Mouse (Mus musculus): ENCODE data around the gene Ube2c. TPM values are rescaled to one million over a fixed set of nuclear protein-coding genes. Genes with fewer than 3 reads are reported as not detected.

The Ube2c gene
- polyA plus RNA-seq, 1 experiment from 2014 or later, result 311 TPM

DNA sequence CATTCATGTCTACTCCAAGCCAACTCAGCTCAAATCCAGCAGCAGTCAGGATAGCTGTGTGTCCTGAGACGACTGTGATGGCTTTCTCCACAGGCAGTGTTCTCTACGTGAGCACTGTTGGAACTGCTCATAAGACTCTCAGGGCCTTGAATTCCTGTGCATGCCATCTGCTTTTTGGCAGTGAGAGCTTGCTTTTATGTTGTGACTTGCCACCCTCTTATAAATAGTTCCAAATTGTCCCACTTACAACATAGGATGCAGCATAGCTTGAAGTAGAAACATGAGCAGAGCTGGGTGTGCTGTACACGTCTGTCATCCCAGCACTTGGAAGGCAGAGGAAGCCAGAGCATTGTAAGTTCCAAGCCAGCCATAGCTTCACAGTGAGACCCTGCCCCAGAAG lies 3.9 kb upstream of the Ube2c start:
- H3K27ac ChIP-seq, result no peak overlapping the region
- H3K4me1 ChIP-seq, result peaks cover 11% of the 10 kb centered on the region
- H3K9ac ChIP-seq, result no peak overlapping the region
- no peaks in the 10 kb centered on the region for H3K27me3 ChIP-seq
- ATAC-seq (ENCODE audit: insufficient number of reproducible peaks, low FRiP score, low TSS enrichment, low read depth), result no peak
- peaks cover 70% of the 10 kb centered on the region for H3K36me3 ChIP-seq
- no peaks in the 10 kb centered on the region for H3K9me3 ChIP-seq
- 74% methylated on average over 3 of the region's 3 CpGs for WGBS
- no peak overlapping the region for H3K4me2 ChIP-seq
- H3K4me3 ChIP-seq, result no peak overlapping the region

DNA sequence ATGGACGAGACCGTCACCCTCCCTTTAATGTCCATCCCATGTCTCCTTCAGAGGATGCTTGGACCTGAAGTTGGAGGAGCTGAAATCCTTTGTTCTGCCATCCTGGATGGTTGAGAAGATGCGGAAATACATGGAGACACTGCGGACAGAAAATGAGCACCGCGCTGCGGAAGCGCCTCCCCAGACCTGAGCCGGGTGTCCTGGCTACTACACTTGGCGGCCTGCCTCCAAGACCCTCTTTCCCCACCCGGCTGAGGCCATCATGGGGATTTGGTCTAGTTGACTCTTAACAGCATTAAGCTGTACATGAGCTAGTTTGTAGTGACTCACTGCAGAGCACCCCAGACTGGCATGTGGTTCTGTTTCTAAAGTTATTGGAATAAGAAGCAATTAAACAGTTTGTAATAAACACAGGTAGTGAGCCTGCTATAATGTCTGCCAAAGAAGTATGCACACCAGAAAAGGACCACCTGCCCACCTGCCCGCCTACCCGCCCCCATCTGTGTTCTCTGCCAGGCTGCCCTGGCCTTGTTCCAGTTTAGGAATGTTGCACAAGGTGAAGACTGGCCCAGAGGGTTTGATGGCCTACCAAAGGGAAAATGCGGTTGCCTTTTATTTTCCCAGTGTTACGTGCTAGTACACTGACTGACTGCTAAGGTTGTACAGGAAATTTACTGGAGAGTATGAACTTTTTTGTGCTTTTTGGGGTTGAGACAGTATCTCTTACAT lies 1.7 kb upstream of the Ube2c start:
- no peak overlapping the region for H3K4me3 ChIP-seq
- ATAC-seq (ENCODE audit: insufficient number of reproducible peaks, low FRiP score, low TSS enrichment, low read depth), result no peak
- no peak overlapping the region for H3K9ac ChIP-seq
- 0 out of 2 replicates have a peak overlapping the region, but pooled peaks have one; percentile 33 for H3K27ac ChIP-seq
- peaks cover 61% of the 10 kb centered on the region for H3K36me3 ChIP-seq
- no peaks in the 10 kb centered on the region for H3K27me3 ChIP-seq
- H3K9me3 ChIP-seq, result no peaks in the 10 kb centered on the region
- H3K4me1 ChIP-seq, result peaks cover 26% of the 10 kb centered on the region
- no peak overlapping the region for H3K4me2 ChIP-seq
- 82% methylated on average over 15 of the region's 15 CpGs for WGBS

DNA sequence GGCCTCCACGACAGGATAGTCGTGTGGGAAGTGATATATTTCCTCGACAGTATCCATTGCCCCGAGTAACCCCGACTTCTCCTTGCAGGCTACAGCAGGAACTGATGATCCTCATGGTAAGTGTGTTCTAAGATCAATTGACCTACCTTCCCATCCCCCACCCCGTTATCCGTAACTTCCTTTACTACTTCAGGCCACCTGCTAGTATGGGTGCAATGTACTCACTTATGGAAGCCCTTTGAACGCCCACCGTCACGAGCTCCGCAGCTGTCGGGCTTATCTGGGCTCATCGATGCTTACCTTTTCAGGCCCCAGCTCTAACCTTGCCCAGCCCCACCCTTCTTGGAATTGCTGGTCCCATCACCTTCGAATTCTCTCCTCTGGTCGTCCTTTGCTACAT lies 581 bp downstream of the Ube2c start:
- peak overlapping the region; percentile 88 for H3K4me3 ChIP-seq
- no peaks in the 10 kb centered on the region for H3K27me3 ChIP-seq
- 2% methylated on average over 15 of the region's 15 CpGs for WGBS
- H3K9ac ChIP-seq, result peak overlapping the region; percentile 72
- H3K27ac ChIP-seq, result peak overlapping the region; percentile 43; the same call in 1 of the 2 replicates
- peak overlapping the region; percentile 94 for H3K4me2 ChIP-seq
- H3K9me3 ChIP-seq, result no peaks in the 10 kb centered on the region
- peaks cover 48% of the 10 kb centered on the region for H3K36me3 ChIP-seq
- H3K4me1 ChIP-seq, result peaks cover 26% of the 10 kb centered on the region
- ATAC-seq (ENCODE audit: insufficient number of reproducible peaks, low FRiP score, low TSS enrichment, low read depth), result no peak

DNA sequence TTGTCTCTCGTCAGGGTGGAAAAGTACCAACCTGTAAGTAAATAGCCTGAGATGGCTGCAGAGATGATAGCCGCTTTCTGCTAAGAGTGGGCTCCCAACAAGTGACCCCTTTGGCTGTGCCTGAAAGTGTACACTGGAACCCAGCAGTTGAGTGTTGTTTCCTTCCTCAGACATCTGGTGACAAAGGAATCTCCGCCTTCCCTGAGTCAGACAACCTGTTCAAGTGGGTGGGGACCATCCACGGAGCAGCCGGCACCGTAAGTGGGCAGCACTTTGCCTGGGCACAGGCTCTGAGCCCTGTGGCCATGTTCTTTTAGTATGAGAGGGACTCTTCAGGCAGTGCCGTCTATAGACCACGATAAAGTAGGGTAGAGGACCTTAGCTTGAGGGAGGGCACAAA lies 1.4 kb downstream of the Ube2c start:
- Histone ChIP-seq H3K4me1 (peaks cover 26% of the 10 kb centered on the region), H3K27me3 (no peaks in the 10 kb centered on the region), H3K27ac (no peak overlapping the region), H3K4me2 (peak overlapping the region; percentile 94), H3K4me3 (peak overlapping the region; percentile 88), H3K9ac (0 out of 2 replicates have a peak overlapping the region, but pooled peaks have one; percentile 2), H3K9me3 (no peaks in the 10 kb centered on the region), H3K36me3 (peaks cover 40% of the 10 kb centered on the region)
- WGBS, result 71% methylated on average over 8 of the region's 8 CpGs
- no peak for ATAC-seq (ENCODE audit: insufficient number of reproducible peaks, low FRiP score, low TSS enrichment, low read depth)

DNA sequence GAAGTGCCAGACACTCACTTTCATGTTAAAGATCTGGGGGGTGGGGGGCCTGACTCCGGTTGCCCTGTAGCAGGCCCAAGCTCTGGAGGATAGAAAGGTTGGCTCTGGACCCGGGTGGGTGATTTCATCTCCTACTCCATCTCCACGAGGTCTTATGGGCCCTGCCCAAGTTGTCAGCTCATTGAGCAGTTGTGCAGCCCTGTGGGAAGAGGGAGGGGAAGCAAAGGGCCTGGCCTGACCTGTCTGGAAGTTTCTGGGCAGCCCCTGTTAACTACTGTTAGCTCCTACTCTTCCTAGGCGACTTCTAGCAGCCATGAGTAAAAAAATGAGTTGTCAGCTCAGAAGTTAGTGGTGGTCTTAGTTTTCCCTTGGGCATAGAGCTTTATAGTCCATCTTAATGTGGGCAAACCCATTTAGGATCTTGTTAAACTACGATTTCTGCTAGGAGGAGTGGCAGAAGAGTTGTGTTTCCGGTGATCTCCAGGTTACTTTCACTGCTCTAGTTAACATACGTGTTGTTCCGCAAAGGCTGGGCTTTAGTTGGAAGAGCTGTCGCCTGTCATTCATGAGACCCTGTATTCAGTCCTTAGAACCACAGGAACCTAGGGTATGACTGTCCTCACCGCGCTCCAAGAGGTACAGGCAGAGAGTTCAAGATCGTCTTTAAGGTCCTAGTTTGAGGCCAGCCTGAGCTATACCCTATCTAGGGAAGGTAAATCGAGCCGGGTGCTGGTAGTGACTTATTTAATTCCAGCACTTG lies 3.7 kb downstream of the Ube2c start:
- Histone ChIP-seq H3K4me1 (peaks cover 26% of the 10 kb centered on the region), H3K4me2 (no peak overlapping the region), H3K9ac (no peak overlapping the region), H3K9me3 (no peaks in the 10 kb centered on the region), H3K27me3 (no peaks in the 10 kb centered on the region), H3K4me3 (no peak overlapping the region), H3K36me3 (peaks cover 17% of the 10 kb centered on the region; the same call in 1 of the 2 replicates), H3K27ac (peak overlapping the region; percentile 8; the same call in 1 of the 2 replicates)
- no peak for ATAC-seq (ENCODE audit: insufficient number of reproducible peaks, low FRiP score, low TSS enrichment, low read depth)
- WGBS, result 74% methylated on average over 14 of the region's 14 CpGs

DNA sequence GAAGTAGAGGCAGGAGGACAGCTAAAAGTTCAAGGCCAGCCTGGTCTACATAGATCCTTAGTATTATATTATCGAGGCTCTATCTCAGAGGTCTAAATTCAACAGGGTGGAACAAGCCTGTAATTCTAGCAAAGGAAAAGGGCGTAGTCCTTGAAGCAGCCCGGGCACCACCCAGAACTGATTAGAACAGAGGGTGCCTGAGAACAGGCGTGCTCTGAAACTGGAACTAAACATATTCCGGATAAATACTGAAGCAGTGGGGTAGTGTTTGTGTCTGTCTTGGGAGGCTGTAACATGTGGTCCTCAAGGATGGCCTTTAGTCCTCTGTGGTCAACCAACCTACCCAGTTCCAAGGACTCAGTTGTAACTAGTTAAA lies 4.3 kb downstream of the Ube2c start:
- H3K4me1 ChIP-seq, result peaks cover 26% of the 10 kb centered on the region
- ATAC-seq (ENCODE audit: insufficient number of reproducible peaks, low FRiP score, low TSS enrichment, low read depth), result no peak
- WGBS, result 82% methylated on average over 5 of the region's 5 CpGs

DNA sequence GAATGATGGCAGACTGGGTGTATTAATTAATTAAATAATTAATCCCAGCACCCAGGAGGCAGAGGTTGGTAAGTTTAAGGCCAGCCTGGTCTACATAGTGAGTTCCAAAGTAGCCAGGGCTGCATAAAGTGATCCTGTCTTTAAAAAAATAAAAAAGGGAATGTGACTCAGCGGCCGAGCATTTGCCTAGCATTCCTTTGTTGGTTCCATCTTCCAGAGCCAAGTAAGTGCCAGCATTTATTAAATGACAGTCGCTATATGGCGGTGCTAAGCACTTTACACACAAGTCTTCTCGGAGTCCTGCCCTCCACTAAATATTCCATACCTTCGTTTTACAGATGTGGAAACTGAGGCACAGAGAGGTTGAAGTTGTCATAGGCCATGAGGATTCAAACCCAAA lies 6.4 kb downstream of the Ube2c start:
- Histone ChIP-seq H3K9me3 (no peaks in the 10 kb centered on the region), H3K9ac (no peak overlapping the region), H3K4me2 (no peak overlapping the region), H3K27ac (no peak overlapping the region), H3K4me3 (no peak overlapping the region), H3K27me3 (no peaks in the 10 kb centered on the region), H3K4me1 (peaks cover 12% of the 10 kb centered on the region), H3K36me3 (peaks cover 16% of the 10 kb centered on the region; the same call in 1 of the 2 replicates)
- WGBS, result 89% methylated on average over 6 of the region's 6 CpGs
- ATAC-seq (ENCODE audit: insufficient number of reproducible peaks, low FRiP score, low TSS enrichment, low read depth), result no peak

More for the DNA sequence above, 4.3 kb downstream of the Ube2c start:
- H3K4me3 ChIP-seq, result no peak overlapping the region
- H3K9me3 ChIP-seq, result no peaks in the 10 kb centered on the region
- peaks cover 16% of the 10 kb centered on the region; the same call in 1 of the 2 replicates for H3K36me3 ChIP-seq
- no peak overlapping the region for H3K9ac ChIP-seq
- H3K4me2 ChIP-seq, result no peak overlapping the region
- H3K27ac ChIP-seq, result peak overlapping the region; percentile 8; the same call in 1 of the 2 replicates
- H3K27me3 ChIP-seq, result no peaks in the 10 kb centered on the region

DNA sequence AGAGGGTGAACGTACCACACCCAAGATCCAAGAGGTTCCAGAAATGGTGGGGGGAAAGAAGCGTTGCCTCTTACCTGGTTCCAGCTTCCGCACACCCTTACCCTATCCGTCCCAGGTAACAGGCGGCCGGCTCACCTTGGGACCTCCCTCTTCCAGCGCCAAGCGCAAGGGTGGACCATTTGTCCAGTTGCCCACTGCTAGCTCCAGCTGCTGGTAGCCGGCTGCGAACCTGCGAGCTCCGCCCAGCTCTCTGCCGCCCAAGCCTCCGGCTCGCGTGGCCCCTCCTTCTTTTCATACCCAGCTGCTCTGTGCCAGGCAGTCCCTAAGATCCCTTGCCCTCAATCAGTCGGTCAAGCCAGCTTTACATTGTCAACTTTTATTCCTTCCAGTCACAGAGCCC lies 7.1 kb downstream of the Ube2c start:
- ATAC-seq (ENCODE audit: insufficient number of reproducible peaks, low FRiP score, low TSS enrichment, low read depth), result no peak
- no peak overlapping the region for H3K27ac ChIP-seq
- 62% methylated on average over 17 of the region's 17 CpGs for WGBS
- H3K4me2 ChIP-seq, result no peak overlapping the region
- H3K9me3 ChIP-seq, result no peaks in the 10 kb centered on the region
- H3K9ac ChIP-seq, result no peak overlapping the region
- no peak overlapping the region for H3K4me3 ChIP-seq
- H3K36me3 ChIP-seq, result peaks cover 12% of the 10 kb centered on the region; the same call in 1 of the 2 replicates
- peaks cover 6% of the 10 kb centered on the region for H3K4me1 ChIP-seq
- no peaks in the 10 kb centered on the region for H3K27me3 ChIP-seq

DNA sequence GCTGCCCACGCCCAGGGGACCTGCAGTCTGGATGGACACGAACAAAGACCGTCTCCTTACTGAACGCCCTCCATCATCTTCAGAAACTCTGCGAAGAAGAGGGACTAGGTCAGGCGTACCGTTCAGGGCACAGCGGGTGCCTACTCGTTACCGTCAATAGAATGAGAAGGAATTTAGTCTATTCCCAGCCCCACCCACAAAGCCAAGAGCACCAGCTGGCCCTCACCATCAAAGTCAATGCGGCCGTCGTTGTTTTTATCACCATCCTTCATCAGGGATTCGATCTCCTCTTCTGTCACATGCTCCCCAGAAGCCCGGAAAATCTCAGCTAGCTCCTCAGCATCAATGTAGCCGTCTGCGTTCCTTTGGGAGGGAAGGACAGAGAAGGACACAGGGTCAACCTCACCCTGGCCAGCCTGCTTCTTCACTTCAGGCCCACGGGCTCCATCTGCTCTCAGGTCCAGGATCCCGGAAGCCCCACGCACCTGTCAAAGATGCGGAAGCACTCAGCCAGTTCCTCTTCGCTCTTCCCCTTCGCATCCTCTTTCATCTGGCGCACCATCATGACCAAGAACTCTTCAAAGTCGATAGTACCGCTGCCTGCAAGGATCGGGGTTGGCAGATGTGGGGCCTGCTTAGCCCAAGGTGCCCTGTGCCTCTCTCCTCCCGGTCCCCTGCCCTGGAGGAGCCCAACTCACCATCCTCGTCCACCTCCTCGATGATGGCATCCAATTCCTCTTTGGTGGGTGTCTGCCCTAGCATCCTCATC lies 7.7 kb downstream of the Ube2c start:
- 81% methylated on average over 30 of the region's 30 CpGs for WGBS
- no peaks in the 10 kb centered on the region for H3K4me1 ChIP-seq
- no peak overlapping the region for H3K27ac ChIP-seq
- no peaks in the 10 kb centered on the region for H3K9me3 ChIP-seq
- H3K27me3 ChIP-seq, result no peaks in the 10 kb centered on the region
- H3K9ac ChIP-seq, result no peak overlapping the region
- ATAC-seq (ENCODE audit: insufficient number of reproducible peaks, low FRiP score, low TSS enrichment, low read depth), result no peak
- peaks cover 6% of the 10 kb centered on the region; the same call in 1 of the 2 replicates for H3K36me3 ChIP-seq
- H3K4me3 ChIP-seq, result no peak overlapping the region
- no peak overlapping the region for H3K4me2 ChIP-seq

DNA sequence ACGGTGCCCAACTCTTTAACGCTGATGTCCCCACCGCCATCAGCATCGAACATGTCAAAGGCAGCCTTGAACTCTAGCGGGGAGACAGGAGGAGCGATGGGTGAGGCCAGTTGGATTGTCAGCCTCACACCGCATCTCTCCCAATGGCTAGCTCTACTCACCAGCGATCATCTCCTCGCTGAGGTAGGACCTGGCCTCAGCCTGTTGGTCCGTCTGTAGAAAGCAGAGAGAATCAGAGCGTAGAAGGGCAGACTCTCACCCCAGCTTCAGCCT lies 8.3 kb downstream of the Ube2c start:
- WGBS, result 88% methylated on average over 11 of the region's 11 CpGs
- Histone ChIP-seq H3K36me3 (peaks cover 4% of the 10 kb centered on the region; the same call in 1 of the 2 replicates), H3K9ac (no peak overlapping the region), H3K9me3 (no peaks in the 10 kb centered on the region), H3K27ac (no peak overlapping the region), H3K4me1 (no peaks in the 10 kb centered on the region), H3K4me2 (no peak overlapping the region), H3K27me3 (no peaks in the 10 kb centered on the region), H3K4me3 (no peak overlapping the region)
- ATAC-seq (ENCODE audit: insufficient number of reproducible peaks, low FRiP score, low TSS enrichment, low read depth), result no peak

DNA sequence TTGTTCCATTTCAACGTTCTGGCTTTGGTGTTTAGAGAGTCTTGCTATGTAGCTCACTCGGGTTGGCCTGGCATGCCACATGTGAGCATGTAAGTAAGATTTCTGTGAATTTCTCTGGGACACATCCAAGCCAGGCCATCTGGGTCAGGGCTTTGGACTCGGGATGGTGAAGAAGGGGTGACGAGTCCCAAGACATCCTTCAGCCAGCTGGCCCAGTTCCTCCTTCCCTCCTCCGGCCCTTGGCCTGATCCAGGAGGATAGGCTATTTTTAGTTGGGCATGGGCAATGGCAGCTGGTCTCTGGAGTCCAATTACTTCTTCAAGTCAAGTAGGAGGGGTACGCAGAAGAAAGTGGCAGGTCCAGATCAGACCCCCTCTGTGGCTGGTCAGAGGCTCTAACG lies 9.1 kb downstream of the Ube2c start:
- Histone ChIP-seq H3K27ac (no peak overlapping the region), H3K9me3 (no peaks in the 10 kb centered on the region), H3K9ac (no peak overlapping the region), H3K27me3 (no peaks in the 10 kb centered on the region), H3K4me3 (no peak overlapping the region), H3K36me3 (no peaks in the 10 kb centered on the region), H3K4me2 (no peak overlapping the region), H3K4me1 (no peaks in the 10 kb centered on the region)
- WGBS, result 79% methylated on average over 7 of the region's 7 CpGs
- ATAC-seq (ENCODE audit: insufficient number of reproducible peaks, low FRiP score, low TSS enrichment, low read depth), result no peak

Data from limb, embryonic 15.5 days (tissue).